Mouse (Mus musculus) limb, embryonic 10.5 days (tissue): Measurements from ENCODE around the gene Ncf4. TPM values are rescaled to one million over a fixed set of nuclear protein-coding genes. Genes with fewer than 3 reads are reported as not detected.
"Not testable (repeated sequence)": the region's sequence is repeated elsewhere in the genome, so short reads cannot be mapped to it uniquely, and the experiment has no call there.

ENCODE experiments used
- DNase-seq: peaks from one replicate; pipeline ENCODE4 v3.0.0-alpha.2; 2017; ENCODE audit warnings: low spot score
- H3K27ac ChIP-seq: fragments of 300-500 bp; sonication (generic); 2 replicates; pipeline ENCODE4 v1.5.1; 2016; ENCODE audit warnings: mild to moderate bottlenecking
- H3K27me3 ChIP-seq: fragments of 300-500 bp; sonication (generic); 2 replicates; pipeline ENCODE4 v1.6.1; 2016; ENCODE audit warnings: low read depth, mild to moderate bottlenecking; ENCODE audit not compliant: poor library complexity, severe bottlenecking
- H3K36me3 ChIP-seq: fragments of 300-500 bp; sonication (generic); 2 replicates; pipeline ENCODE4 v1.6.1; 2016; ENCODE audit warnings: mild to moderate bottlenecking, moderate library complexity
- H3K4me1 ChIP-seq: fragments of 300-500 bp; sonication (generic); 2 replicates; pipeline ENCODE4 v1.6.1; 2016
- H3K4me3 ChIP-seq: fragments of 300-500 bp; sonication (generic); 2 replicates; pipeline ENCODE4 v1.5.1; 2016; ENCODE audit warnings: mild to moderate bottlenecking, moderate library complexity
- H3K9me3 ChIP-seq: fragments of 300-500 bp; sonication (generic); replicated peaks from 2 replicates; pipeline ENCODE4 v1.6.1; 2016; ENCODE audit warnings: mild to moderate bottlenecking
- WGBS: fragments of 180-500 bp; shearing (Covaris S2); methylation state at CpG from one replicate; pipeline ENCODE4 v1.1.7; 2016; 5-methylcytosine and 5-hydroxymethylcytosine counted together
- polyA plus RNA-seq: library from polyadenylated mRNA; unstranded; fragments of >200 nt; fragmentation: Nextera tagmentation; extraction: Ambion mirVana; gene quantifications from 2 replicates; pipeline ENCODE4 v1.2.1, GENCODE M21; 2016

The Ncf4 gene
- polyA plus RNA-seq, 1 experiment from 2014 or later, result 5.3 TPM

GRCm38 (mm10) chr15:78260668-78261333, 16.2 kb downstream of the Ncf4 start:
- peaks cover 2% of the 10 kb centered on the region; the same call in 1 of the 2 replicates for H3K27me3 ChIP-seq
- H3K27ac ChIP-seq, result 0 out of 2 replicates have a peak overlapping the region, but pooled peaks have one; percentile 15
- H3K4me1 ChIP-seq, result no peaks in the 10 kb centered on the region
- H3K9me3 ChIP-seq, result no peaks in the 10 kb centered on the region
- 71% methylated on average over 13 of the region's 13 CpGs for WGBS
- no peak overlapping the region for H3K4me3 ChIP-seq
- no peaks in the 10 kb centered on the region for H3K36me3 ChIP-seq
- DNase-seq, result no peak

- no peaks in the 10 kb centered on the region for H3K36me3 ChIP-seq
- no peaks in the 10 kb centered on the region for H3K4me1 ChIP-seq
- no peaks in the 10 kb centered on the region for H3K9me3 ChIP-seq
- DNase-seq, result no peak
- no peaks in the 10 kb centered on the region for H3K27me3 ChIP-seq
- 89% methylated on average over 3 of the region's 3 CpGs for WGBS
- H3K27ac ChIP-seq, result no peak overlapping the region
- H3K4me3 ChIP-seq, result no peak overlapping the region
Measured at GRCm38 (mm10) chr15:78263286-78263685, 18.7 kb downstream of the Ncf4 start.

GRCm38 (mm10) chr15:78267441-78267840, 22.8 kb downstream of the Ncf4 start:
- H3K27me3 ChIP-seq, result no peaks in the 10 kb centered on the region
- H3K36me3 ChIP-seq, result no peaks in the 10 kb centered on the region
- no peak overlapping the region for H3K27ac ChIP-seq
- no peaks in the 10 kb centered on the region for H3K4me1 ChIP-seq
- whole genome bisulfite sequencing, result 89% methylated on average over 10 of the region's 10 CpGs
- no peaks in the 10 kb centered on the region for H3K9me3 ChIP-seq
- H3K4me3 ChIP-seq, result no peak overlapping the region
- DNase-seq, result no peak

GRCm38 (mm10) chr15:78267865-78268264, 23.3 kb downstream of the Ncf4 start:
- H3K27ac ChIP-seq, result no peak overlapping the region
- H3K27me3 ChIP-seq, result no peaks in the 10 kb centered on the region
- H3K4me1 ChIP-seq, result no peaks in the 10 kb centered on the region
- H3K9me3 ChIP-seq, result no peaks in the 10 kb centered on the region
- H3K36me3 ChIP-seq, result no peaks in the 10 kb centered on the region
- no peak overlapping the region for H3K4me3 ChIP-seq
- no peak for DNase-seq
- WGBS, result 77% methylated on average over 4 of the region's 4 CpGs

GRCm38 (mm10) chr15:78271208-78271607, 26.6 kb downstream of the Ncf4 start:
- no peak for DNase-seq
- Histone ChIP-seq H3K4me1 (0 out of 2 replicates have a peak, but pooled peaks cover 4% of the 10 kb centered on the region), H3K9me3 (no peaks in the 10 kb centered on the region), H3K27ac (no peak overlapping the region), H3K27me3 (no peaks in the 10 kb centered on the region), H3K4me3 (no peak overlapping the region), H3K36me3 (no peaks in the 10 kb centered on the region)

- no peak for DNase-seq
- Histone ChIP-seq H3K9me3 (no peaks in the 10 kb centered on the region), H3K27me3 (no peaks in the 10 kb centered on the region), H3K4me1 (0 out of 2 replicates have a peak, but pooled peaks cover 5% of the 10 kb centered on the region), H3K27ac (no peak overlapping the region), H3K4me3 (no peak overlapping the region), H3K36me3 (no peaks in the 10 kb centered on the region)
- 90% methylated on average over 2 of the region's 2 CpGs for WGBS
Measured at GRCm38 (mm10) chr15:78278308-78278707, 33.7 kb downstream of the Ncf4 start.

GRCm38 (mm10) chr15:78287941-78288340, 43.3 kb downstream of the Ncf4 start:
- H3K9me3 ChIP-seq, result no peaks in the 10 kb centered on the region

GRCm38 (mm10) chr15:78289775-78290174, 45.2 kb downstream of the Ncf4 start:
- not testable (repeated sequence) for DNase-seq, H3K9me3 ChIP-seq, H3K4me3 ChIP-seq, H3K36me3 ChIP-seq, H3K27ac ChIP-seq, H3K27me3 ChIP-seq
- 68% methylated on average over 5 of the region's 5 CpGs for WGBS
- H3K4me1 ChIP-seq, result peaks cover 20% of the 10 kb centered on the region

More at GRCm38 (mm10) chr15:78287941-78288340, 43.3 kb downstream of the Ncf4 start:
- H3K4me1 ChIP-seq, result peaks cover 11% of the 10 kb centered on the region
- H3K27me3 ChIP-seq, result no peaks in the 10 kb centered on the region
- H3K4me3 ChIP-seq, result no peak overlapping the region
- WGBS, result 86% methylated on average over 5 of the region's 5 CpGs
- no peak for DNase-seq
- H3K36me3 ChIP-seq, result no peaks in the 10 kb centered on the region
- peak overlapping the region; percentile 58 for H3K27ac ChIP-seq

- 0 out of 2 replicates have a peak overlapping the region, but pooled peaks have one; percentile 70 for H3K27ac ChIP-seq
- H3K9me3 ChIP-seq, H3K27me3 ChIP-seq, DNase-seq, H3K4me3 ChIP-seq, H3K36me3 ChIP-seq: not testable (repeated sequence)
- H3K4me1 ChIP-seq, result peaks cover 16% of the 10 kb centered on the region
- 25% methylated on average over 2 of the region's 2 CpGs for WGBS
Measured at GRCm38 (mm10) chr15:78293228-78293627, 48.6 kb downstream of the Ncf4 start.

GRCm38 (mm10) chr15:78293716-78294115, 49.1 kb downstream of the Ncf4 start:
- no peak overlapping the region for H3K4me3 ChIP-seq
- no peak for DNase-seq
- no peaks in the 10 kb centered on the region for H3K27me3 ChIP-seq
- H3K36me3 ChIP-seq, result no peaks in the 10 kb centered on the region
- no peak overlapping the region for H3K27ac ChIP-seq
- H3K9me3 ChIP-seq, result no peaks in the 10 kb centered on the region
- 89% methylated on average over 4 of the region's 4 CpGs for WGBS
- peaks cover 16% of the 10 kb centered on the region for H3K4me1 ChIP-seq

- no peak overlapping the region for H3K27ac ChIP-seq
- no peak for DNase-seq
- 91% methylated on average over 1 of the region's 1 CpGs for WGBS
Measured at GRCm38 (mm10) chr15:78298558-78298957, 54.0 kb downstream of the Ncf4 start.

GRCm38 (mm10) chr15:78299641-78300040, 55.0 kb downstream of the Ncf4 start:
- H3K4me3 ChIP-seq, result no peak overlapping the region
- H3K36me3 ChIP-seq, result no peaks in the 10 kb centered on the region
- H3K27ac ChIP-seq, result no peak overlapping the region
- 80% methylated on average over 3 of the region's 3 CpGs for WGBS
- no peak for DNase-seq
- no peaks in the 10 kb centered on the region for H3K4me1 ChIP-seq
- no peaks in the 10 kb centered on the region for H3K27me3 ChIP-seq
- no peaks in the 10 kb centered on the region for H3K9me3 ChIP-seq

More at GRCm38 (mm10) chr15:78298558-78298957, 54.0 kb downstream of the Ncf4 start:
- no peaks in the 10 kb centered on the region for H3K9me3 ChIP-seq
- no peaks in the 10 kb centered on the region for H3K36me3 ChIP-seq
- peaks cover 2% of the 10 kb centered on the region; the same call in 1 of the 2 replicates for H3K4me1 ChIP-seq
- no peak overlapping the region for H3K4me3 ChIP-seq
- H3K27me3 ChIP-seq, result no peaks in the 10 kb centered on the region

GRCm38 (mm10) chr15:78300773-78301172, 56.2 kb downstream of the Ncf4 start:
- H3K9me3 ChIP-seq, result no peaks in the 10 kb centered on the region
- H3K27me3 ChIP-seq, result no peaks in the 10 kb centered on the region
- no peak overlapping the region for H3K27ac ChIP-seq
- H3K4me1 ChIP-seq, result no peaks in the 10 kb centered on the region
- no peak for DNase-seq
- no peaks in the 10 kb centered on the region for H3K36me3 ChIP-seq
- H3K4me3 ChIP-seq, result no peak overlapping the region

- Histone ChIP-seq H3K9me3 (no peaks in the 10 kb centered on the region), H3K4me1 (no peaks in the 10 kb centered on the region), H3K36me3 (no peaks in the 10 kb centered on the region), H3K27me3 (no peaks in the 10 kb centered on the region), H3K27ac (no peak overlapping the region), H3K4me3 (no peak overlapping the region)
- DNase-seq, result no peak
- 95% methylated on average over 4 of the region's 4 CpGs for WGBS
Measured at GRCm38 (mm10) chr15:78302718-78303117, 58.1 kb downstream of the Ncf4 start.
